Mouse (Mus musculus) bone marrow macrophage, adult 2 months (primary cell): Measurements from ENCODE around the gene Gm42742. TPM values are rescaled to one million over a fixed set of nuclear protein-coding genes. Genes with fewer than 3 reads are reported as not detected.

ENCODE experiments used
- H3K27ac ChIP-seq: 2 replicates; pipeline ENCODE4 v1.5.1; 2012; ENCODE audit warnings: low read depth, low read length; ENCODE audit not compliant: insufficient read depth
- H3K4me1 ChIP-seq: 2 replicates; pipeline ENCODE4 v1.6.1; 2012; ENCODE audit warnings: low read length; ENCODE audit not compliant: control insufficient read depth, insufficient read depth
- H3K4me3 ChIP-seq: 2 replicates; pipeline ENCODE4 v1.5.1; 2012; ENCODE audit warnings: mild to moderate bottlenecking, low read length, moderate library complexity; ENCODE audit not compliant: insufficient read depth
- CTCF ChIP-seq: IDR thresholded peaks from 2 replicates; pipeline ENCODE4 v1.5.1; 2012; ENCODE audit warnings: low read depth, mild to moderate bottlenecking, low read length, moderate library complexity
- POLR2A ChIP-seq: IDR thresholded peaks from 2 replicates; pipeline ENCODE4 v1.6.1; 2012; ENCODE audit warnings: mild to moderate bottlenecking, low read depth, low read length, borderline replicate concordance
- polyA plus RNA-seq: library from polyadenylated mRNA; stranded (reverse); fragments of >200 nt; gene quantifications from 2 replicates; pipeline ENCODE4 v1.2.4, GENCODE M21; 2012; ENCODE audit not compliant: missing spikeins, insufficient read depth, insufficient read length

Gm42742 gene
- 31.3 and 44.3 TPM in 2 replicates for polyA plus RNA-seq

DNA sequence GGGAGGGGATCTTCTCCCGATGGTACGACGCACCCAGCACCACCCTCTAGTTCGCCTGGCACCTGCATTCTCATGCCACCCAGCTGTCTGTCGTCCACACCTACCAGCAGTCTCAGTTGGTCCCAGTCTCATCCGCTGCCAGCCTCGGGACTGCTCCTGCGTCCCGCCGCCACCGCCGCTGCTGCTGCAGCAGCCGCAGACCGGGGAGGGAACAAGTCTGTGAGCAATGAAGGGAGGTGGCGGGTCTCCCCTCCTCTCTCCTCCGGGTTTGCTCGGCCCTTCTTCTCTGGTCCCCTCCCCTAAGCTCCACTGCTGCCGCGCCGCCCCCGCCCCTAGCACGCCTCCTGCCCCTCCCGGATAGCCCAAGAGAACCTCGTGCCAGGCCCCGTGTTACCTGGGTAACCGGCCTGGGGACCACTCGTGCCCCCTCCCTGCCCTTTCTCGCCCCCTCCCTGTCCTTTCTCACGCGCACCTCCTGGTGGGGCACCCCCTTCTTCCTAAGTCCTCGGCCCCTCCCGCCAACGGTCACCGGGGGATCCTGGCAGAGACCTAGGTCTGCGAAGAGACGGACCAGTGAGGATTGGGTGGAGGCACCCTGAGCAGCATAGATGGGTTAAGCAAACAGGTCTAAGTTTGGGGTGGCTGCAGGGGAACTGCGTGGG lies at the start of gene Gm42742, which contains the start of gene Prrt2:
Gm42742 (minus strand) TSS at position 197 of the 662 bp plus-strand sequence.
Prrt2 (minus strand) TSS at position 311 of the 662 bp plus-strand sequence.
- Histone ChIP-seq H3K4me1 (peaks cover 21% of the 10 kb centered on the region), H3K27ac (no peak within 1 kb of the TSS), H3K4me3 (no peak within 1 kb of the TSS)
- TF ChIP-seq CTCF (no peak), POLR2A (no peak)

DNA sequence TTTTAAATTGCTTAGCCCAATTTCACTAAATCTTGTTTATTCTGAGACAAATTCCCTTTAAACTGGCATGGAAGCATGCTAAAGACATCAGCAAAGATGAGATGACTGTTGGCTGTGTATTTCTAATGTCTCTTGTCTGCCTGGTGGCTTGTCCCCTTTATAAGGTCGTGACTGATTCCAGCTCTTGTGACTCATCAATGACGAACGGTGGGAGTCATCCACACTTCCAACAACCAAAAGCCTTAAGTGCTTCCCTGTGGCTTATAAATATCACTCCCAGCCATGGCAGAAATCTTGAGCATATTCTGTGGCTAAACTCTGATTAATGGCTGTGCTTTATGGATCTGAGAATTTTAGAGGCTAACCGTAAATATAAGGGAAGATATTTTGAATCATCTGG lies 45.4 kb upstream of the Gm42742 start:
- no peak overlapping the region for H3K27ac ChIP-seq
- no peaks in the 10 kb centered on the region for H3K4me1 ChIP-seq
- no peak overlapping the region for H3K4me3 ChIP-seq
- TF ChIP-seq CTCF (no peak), POLR2A (no peak)

DNA sequence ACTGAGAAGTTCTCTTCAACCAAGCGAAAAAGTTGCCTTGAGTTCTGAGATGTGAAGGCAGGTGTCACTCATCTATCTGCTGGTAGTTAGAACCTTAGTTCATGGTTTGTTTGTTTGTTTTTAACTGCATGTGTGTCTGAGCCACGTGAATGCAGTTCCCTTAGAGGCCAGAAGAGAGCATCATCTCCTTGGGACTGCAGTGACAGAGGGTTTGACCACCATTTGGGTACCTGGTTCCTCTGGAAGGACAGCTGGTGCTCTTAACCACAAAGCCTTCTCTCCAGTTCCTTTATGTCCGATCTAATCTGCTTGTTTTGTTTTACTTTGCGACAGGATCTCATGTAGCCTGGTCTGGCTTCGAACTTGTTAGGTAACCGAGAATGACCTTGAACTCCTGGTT lies 44.6 kb upstream of the Gm42742 start:
- no peak overlapping the region for H3K27ac ChIP-seq
- H3K4me3 ChIP-seq = no peak overlapping the region
- H3K4me1 ChIP-seq = no peaks in the 10 kb centered on the region
- TF ChIP-seq CTCF = no peak
- TF ChIP-seq POLR2A = no peak

DNA sequence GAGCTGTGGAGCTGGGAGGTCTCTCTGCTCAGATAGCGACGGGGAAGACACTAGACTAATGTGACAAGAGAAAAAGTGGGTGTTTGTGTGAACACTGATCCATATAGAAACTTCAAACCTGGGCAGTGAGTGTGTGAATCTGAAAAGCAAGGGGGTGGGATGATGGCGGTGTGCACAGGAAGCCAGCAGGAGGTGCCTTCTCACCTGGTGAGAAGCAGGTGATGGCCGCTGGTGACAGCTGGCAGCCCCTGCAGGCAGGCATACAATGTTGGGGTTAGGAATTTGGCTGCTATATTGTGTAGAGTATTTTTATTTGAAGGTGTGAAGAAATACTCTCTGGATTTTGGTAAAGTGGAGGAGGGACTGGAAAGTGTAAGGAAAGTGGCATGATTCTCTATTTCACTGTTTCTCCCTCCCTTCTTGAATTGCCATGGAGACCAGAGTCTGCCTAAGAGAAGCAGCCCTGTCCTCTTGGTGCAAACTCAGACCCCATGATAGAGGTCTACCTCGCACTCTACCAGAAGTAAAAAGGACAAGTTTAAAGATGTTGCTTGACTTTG lies 34.2 kb upstream of the Gm42742 start:
- Histone ChIP-seq H3K27ac (no peak overlapping the region), H3K4me1 (peaks cover 2% of the 10 kb centered on the region; the same call in 1 of the 2 replicates), H3K4me3 (no peak overlapping the region)
- TF ChIP-seq CTCF (no peak), POLR2A (no peak)

DNA sequence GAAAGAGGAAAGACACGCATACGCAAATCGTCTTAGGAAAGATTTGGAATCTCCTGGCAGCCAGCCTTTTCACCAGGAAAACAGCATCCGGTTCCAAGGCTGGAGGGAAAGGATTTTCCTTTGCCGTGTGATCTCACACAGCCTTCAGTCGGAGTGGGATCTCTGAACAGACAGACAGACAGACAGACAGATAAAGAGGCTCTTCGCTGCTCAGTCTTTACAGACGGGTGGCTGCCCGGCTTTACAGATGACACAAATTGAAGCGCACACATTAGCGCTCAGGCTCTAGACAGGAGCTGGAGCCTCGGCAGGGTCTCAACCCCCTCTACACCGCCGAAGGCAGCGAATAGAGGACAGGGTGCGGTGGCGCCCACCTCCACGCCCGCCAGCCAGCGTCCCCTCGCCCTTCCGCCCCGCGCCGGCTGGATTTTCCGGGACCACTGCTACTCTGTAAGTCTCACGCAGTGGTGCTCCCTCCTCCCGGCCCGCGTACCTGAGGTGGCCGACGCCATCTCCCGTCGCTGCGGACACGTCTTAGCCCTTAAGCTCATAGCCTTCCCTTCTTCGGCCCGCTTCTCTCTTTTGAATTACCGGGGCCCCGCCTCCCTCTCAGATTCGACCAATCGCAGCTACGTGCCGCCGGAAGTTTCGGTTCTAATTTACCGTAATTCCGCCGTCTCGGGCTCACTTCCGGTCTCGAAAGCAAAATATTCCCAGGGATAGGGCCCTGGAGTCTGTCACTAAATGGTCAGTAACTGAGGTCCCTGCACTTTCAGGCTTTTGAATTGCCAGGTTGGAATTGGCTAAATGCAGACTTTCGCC lies 21.2 kb upstream of the Gm42742 start, which contains the start of gene Kif22:
Kif22 (minus strand) TSS at position 621 of the 822 bp plus-strand sequence.
- TF ChIP-seq POLR2A (no peak), CTCF (no peak)
- Histone ChIP-seq H3K4me3 (peak within 1 kb of the TSS; percentile 74), H3K27ac (peak within 1 kb of the TSS; percentile 36), H3K4me1 (peaks cover 8% of the 10 kb centered on the region; the same call in 1 of the 2 replicates)

DNA sequence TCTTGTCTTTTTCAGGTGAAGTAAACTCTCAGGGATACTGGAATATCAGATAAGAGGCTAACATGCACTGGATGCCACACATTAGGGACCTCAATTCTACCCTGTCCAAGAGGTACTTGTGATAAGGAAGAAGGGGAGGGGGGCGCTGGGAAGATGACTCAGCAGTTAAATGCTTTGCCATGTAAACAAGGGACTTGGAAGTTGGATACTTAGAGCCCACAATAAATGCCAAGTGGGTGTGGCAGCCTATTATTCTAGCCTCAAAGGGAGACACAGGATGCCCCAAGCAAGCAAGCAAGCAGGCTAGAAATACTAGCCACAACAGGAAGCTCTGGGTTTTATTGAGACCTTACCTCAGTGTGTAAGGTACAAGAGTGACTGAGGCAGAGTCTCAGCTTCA lies 10.3 kb upstream of the Gm42742 start:
- TF ChIP-seq CTCF = no peak
- no peak for TF ChIP-seq POLR2A
- Histone ChIP-seq H3K4me1 (peaks cover 10% of the 10 kb centered on the region), H3K4me3 (no peak overlapping the region), H3K27ac (no peak overlapping the region)

DNA sequence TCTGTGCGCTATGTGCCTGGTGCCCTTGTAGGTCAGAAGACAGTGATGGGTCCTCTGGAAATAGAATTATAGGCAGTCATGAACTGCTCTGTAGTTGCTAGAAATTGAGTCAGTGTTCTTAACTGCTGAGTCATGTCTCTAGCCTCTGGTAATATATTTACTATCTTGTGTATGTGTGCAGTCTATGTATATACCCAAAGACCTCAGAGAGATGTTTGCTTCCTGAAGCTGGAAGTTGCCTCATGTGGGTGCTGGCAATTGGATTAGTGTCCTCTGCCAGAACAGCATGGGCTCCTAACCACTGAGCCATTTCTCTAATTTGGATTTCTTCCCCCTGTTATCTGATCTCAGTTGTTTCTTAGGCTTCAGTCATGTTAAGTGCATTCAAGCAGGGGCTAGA lies 9.3 kb upstream of the Gm42742 start:
- TF ChIP-seq CTCF (no peak), POLR2A (no peak)
- Histone ChIP-seq H3K27ac (no peak overlapping the region), H3K4me3 (no peak overlapping the region), H3K4me1 (peaks cover 10% of the 10 kb centered on the region)

DNA sequence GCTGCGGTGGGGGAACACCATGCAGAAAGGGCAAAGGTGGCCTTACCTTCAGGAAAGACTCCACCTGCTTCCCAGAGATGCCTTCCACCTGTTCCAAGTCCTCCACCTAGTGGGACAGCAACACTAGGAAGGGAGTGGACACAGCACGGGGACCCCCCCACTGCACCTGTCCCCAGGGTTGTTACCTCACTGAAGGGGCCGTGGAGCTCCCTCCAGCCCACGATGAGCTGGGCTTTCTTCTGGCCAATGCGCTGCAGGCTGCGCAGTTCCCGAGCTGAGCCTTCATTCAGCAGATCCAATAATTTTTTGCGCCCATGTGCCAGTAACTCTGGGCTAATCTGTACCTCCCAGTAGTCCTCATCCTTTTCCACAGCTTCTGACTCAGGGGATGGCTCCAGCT lies 7.0 kb upstream of the Gm42742 start:
- Histone ChIP-seq H3K27ac (peak overlapping the region; percentile 91), H3K4me1 (peaks cover 19% of the 10 kb centered on the region), H3K4me3 (peak overlapping the region; percentile 62)
- TF ChIP-seq POLR2A (no peak), CTCF (no peak)

DNA sequence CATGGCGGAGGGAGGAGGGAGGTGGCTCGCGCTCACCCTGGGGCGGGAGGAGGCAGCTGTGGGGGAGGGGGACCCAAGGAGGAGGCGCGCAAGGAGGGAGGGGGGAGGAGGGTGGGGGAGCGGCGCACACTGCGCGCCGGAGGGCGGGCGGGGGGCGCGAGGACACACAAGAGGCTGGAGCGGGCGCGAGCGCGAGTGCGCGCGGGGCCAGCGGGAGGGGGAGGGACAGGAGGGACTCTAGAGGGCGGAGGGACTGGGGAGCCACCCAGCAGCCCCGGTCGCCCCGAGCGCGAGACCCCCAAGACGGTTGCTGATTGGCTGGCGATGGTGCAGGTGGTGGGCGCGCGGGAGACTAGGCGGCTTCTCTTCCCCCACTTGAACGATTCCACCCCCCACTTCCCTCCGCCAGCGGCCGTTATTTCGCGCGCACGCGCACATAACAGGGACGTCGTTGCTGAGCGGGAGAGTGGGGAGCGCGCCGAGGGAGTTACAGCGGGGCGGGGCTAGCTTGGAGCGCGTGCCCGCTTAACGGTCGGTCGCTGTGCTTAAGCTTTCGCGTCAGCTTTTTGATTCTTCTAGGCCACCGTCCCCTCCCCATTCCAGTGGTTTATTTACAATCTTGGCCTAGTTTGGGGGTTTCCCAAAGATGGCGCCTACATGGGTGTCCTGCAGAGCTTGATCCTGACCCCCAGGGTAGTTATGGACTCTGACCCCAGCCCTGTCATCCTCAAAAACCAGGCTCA lies 6.3 kb upstream of the Gm42742 start, which contains the start of gene Maz:
Maz (minus strand) TSS at position 54 of the 743 bp plus-strand sequence.
- Histone ChIP-seq H3K4me1 (peaks cover 26% of the 10 kb centered on the region), H3K27ac (peak within 1 kb of the TSS; percentile 94), H3K4me3 (peak within 1 kb of the TSS; percentile 76)
- TF ChIP-seq POLR2A (no peak; the same call in 1 of the 2 replicates), CTCF (no peak)
